Mouse (Mus musculus): ENCODE results near the gene Irx1. TPM values are rescaled to one million over a fixed set of nuclear protein-coding genes. Genes with fewer than 3 reads are reported as not detected.

Gene Irx1
- total and polyA plus RNA-seq, 3 experiments, result not detected

DNA sequence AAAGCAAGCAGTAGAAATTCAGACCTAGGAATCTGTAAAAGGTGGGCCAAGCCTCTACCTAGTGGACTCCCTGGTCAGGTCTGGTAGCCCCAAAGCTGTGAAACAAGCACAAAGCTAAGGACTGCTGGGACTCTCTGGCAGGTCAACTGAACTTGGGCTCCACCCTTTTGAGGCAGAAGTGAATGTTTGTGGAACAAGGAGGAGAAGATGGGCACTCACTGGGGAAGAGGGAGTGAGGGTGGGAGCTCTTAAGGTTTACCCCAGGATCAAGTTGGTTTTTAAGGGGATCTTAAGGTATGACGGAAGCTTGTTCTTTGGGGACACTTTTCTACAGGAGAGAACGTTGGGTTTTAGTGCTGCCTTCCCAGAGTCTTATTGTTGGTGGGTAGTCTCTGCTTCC, 3.1 kb upstream of the Irx1 start:
- H3K4me3 ChIP-seq (ENCODE audit: low read depth, low read length), result no peak overlapping the region
- no peak for TF ChIP-seq CTCF (IDR thresholded peaks at IDR 0.05; ENCODE audit: low read depth, low read length)
- no peaks in the 10 kb centered on the region for H3K36me3 ChIP-seq (replicated peaks)
- H3K9me3 ChIP-seq (replicated peaks), result peaks cover 64% of the 10 kb centered on the region
- H3K4me1 ChIP-seq (ENCODE audit: insufficient read depth, low read depth, low read length), result no peaks in the 10 kb centered on the region
- DNase-seq (ENCODE audit: low spot score) (no peak), ATAC-seq (ENCODE audit: extremely low read depth, insufficient number of reproducible peaks, low FRiP score, poor library complexity, severe bottlenecking) (no peak)
- H3K27me3 ChIP-seq (ENCODE audit: insufficient read depth, low read length), result no peaks in the 10 kb centered on the region

GRCm38 (mm10) chr13:71964366-71964765, 843 bp upstream of the Irx1 start:
- Histone ChIP-seq H3K9me3 (replicated peaks) (peaks cover 67% of the 10 kb centered on the region), H3K36me3 (replicated peaks) (no peaks in the 10 kb centered on the region), H3K4me1 (ENCODE audit: insufficient read depth, low read depth, low read length) (no peaks in the 10 kb centered on the region), H3K4me3 (ENCODE audit: low read depth, low read length) (no peak overlapping the region), H3K27me3 (ENCODE audit: insufficient read depth, low read length) (no peaks in the 10 kb centered on the region)
- ATAC-seq (ENCODE audit: extremely low read depth, insufficient number of reproducible peaks, low FRiP score, poor library complexity, severe bottlenecking), result no peak
- no peak for DNase-seq (ENCODE audit: low spot score)
- TF ChIP-seq CTCF (IDR thresholded peaks at IDR 0.05; ENCODE audit: low read depth, low read length) (no peak), GATA2 (IDR thresholded peaks at IDR 0.05; ENCODE audit: borderline replicate concordance, low read depth, low read length) (no peak), GATA1 (IDR thresholded peaks at IDR 0.05; ENCODE audit: borderline replicate concordance, low read length) (no peak), TAL1 (conservative IDR thresholded peaks at IDR 0.05; ENCODE audit: low read depth, low read length) (no peak), POLR2AphosphoS5 (IDR thresholded peaks at IDR 0.05; ENCODE audit: insufficient replicate concordance, low read depth, low read length) (no peak)

DNA sequence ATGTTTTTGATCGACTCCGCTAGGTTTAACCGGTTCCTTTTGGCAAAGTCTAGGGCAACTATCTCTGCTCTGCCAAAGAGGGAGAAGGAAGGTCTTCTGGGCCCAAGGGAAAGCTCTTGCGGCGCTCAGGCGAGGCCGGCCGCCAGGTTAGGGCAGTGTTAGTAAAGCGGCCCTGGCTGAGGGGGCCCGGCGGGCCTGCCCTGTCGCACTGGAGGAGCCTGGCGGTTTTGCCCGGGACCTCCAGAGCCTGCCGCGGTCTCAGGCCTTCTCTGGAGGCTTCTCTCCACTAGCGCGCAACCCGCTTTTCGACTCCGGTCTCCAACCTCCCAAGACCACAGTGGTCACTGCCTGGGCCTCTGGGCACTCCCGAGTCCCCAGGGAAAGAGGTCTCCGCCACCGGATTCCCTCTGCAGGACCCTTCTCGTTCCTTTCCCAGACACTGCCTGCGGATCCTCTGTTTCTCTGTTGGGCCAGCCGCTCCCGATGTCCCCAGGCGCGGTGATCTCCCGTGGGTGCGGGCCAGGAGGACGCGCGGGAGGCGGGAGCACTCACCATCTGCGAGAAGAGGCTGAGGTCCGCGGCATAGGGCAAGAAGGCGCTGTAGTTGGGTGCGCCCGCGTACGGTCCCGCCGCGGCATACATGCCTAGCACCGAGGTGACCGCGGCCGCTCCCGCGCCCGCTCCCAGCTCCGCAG, 715 bp downstream of the Irx1 start:
- H3K36me3 ChIP-seq (replicated peaks), result no peaks in the 10 kb centered on the region
- peaks cover 77% of the 10 kb centered on the region for H3K9me3 ChIP-seq (replicated peaks)
- H3K4me3 ChIP-seq (ENCODE audit: low read depth, low read length), result no peak overlapping the region; the same call in 1 of the 2 replicates
- H3K27me3 ChIP-seq (ENCODE audit: insufficient read depth, low read length), result no peaks in the 10 kb centered on the region
- no peak for ATAC-seq (ENCODE audit: extremely low read depth, insufficient number of reproducible peaks, low FRiP score, poor library complexity, severe bottlenecking)
- no peaks in the 10 kb centered on the region for H3K4me1 ChIP-seq (ENCODE audit: insufficient read depth, low read depth, low read length)
- DNase-seq (ENCODE audit: low spot score), result no peak
- no peak for TF ChIP-seq GATA2 (IDR thresholded peaks at IDR 0.05; ENCODE audit: borderline replicate concordance, low read depth, low read length)
- no peak for TF ChIP-seq POLR2AphosphoS5 (IDR thresholded peaks at IDR 0.05; ENCODE audit: insufficient replicate concordance, low read depth, low read length)
- no peak for TF ChIP-seq TAL1 (conservative IDR thresholded peaks at IDR 0.05; ENCODE audit: low read depth, low read length)
- no peak for TF ChIP-seq CTCF (IDR thresholded peaks at IDR 0.05; ENCODE audit: low read depth, low read length)
- no peak for TF ChIP-seq GATA1 (IDR thresholded peaks at IDR 0.05; ENCODE audit: borderline replicate concordance, low read length)

- no peak for DNase-seq (ENCODE audit: low spot score)
- Histone ChIP-seq H3K36me3 (replicated peaks) (no peaks in the 10 kb centered on the region), H3K4me3 (ENCODE audit: low read depth, low read length) (no peak overlapping the region), H3K9me3 (replicated peaks) (peaks cover 75% of the 10 kb centered on the region), H3K27me3 (ENCODE audit: insufficient read depth, low read length) (no peaks in the 10 kb centered on the region), H3K4me1 (ENCODE audit: insufficient read depth, low read depth, low read length) (no peaks in the 10 kb centered on the region)
- no peak for ATAC-seq (ENCODE audit: extremely low read depth, insufficient number of reproducible peaks, low FRiP score, poor library complexity, severe bottlenecking)
- TF ChIP-seq GATA1 (IDR thresholded peaks at IDR 0.05; ENCODE audit: borderline replicate concordance, low read length), result no peak
- TF ChIP-seq TAL1 (conservative IDR thresholded peaks at IDR 0.05; ENCODE audit: low read depth, low read length), result no peak
- TF ChIP-seq GATA2 (IDR thresholded peaks at IDR 0.05; ENCODE audit: borderline replicate concordance, low read depth, low read length), result no peak
- TF ChIP-seq POLR2AphosphoS5 (IDR thresholded peaks at IDR 0.05; ENCODE audit: insufficient replicate concordance, low read depth, low read length), result no peak
- TF ChIP-seq CTCF (IDR thresholded peaks at IDR 0.05; ENCODE audit: low read depth, low read length), result no peak
These were observed 1.4 kb downstream of the Irx1 start for GRCm38 (mm10) chr13:71961891-71962660.

DNA sequence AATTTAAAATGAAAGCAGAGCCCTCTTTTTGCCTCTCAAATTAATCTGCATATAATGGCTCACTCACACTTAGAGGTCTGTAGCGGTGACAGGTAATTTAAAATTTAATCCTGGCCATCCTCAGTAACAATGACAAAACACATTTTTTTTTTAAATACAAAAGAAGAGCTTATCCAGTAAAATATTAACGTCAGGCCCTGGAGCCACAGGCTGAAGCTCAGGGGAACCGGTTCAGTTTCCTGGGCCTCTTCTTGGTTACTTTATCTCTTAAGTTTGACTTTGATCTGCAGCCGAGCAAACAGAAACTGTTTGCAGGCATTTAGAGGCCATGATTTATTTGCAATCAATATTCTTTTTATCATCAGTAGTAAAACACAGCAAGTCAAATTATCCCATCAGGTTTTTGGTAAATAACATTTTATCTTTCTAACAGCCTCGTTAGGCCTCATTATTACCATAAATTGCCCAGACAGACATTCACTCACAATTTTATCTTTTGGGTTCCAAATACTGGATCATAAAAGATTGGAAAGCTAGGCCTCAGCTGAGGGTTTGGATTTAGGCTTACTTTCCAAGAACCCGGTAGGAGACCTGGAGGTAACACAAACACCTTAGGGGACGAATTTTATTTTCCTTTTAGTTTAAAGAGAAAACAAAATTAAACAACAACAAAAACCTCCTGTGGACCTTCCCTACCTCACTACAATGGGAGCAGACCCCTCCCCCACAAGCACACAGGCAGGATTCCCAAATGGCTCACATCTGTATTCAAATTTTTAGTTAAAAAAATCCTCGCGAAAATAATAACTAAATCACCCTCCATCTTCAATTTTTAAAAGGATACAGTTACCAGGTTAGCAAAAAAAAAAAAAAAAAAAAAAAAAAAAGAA, 2.4 kb downstream of the Irx1 start:
- DNase-seq (ENCODE audit: low spot score) (no peak), ATAC-seq (ENCODE audit: extremely low read depth, insufficient number of reproducible peaks, low FRiP score, poor library complexity, severe bottlenecking) (no peak)
- Histone ChIP-seq H3K4me1 (ENCODE audit: insufficient read depth, low read depth, low read length) (no peaks in the 10 kb centered on the region), H3K36me3 (replicated peaks) (no peaks in the 10 kb centered on the region), H3K27me3 (ENCODE audit: insufficient read depth, low read length) (no peaks in the 10 kb centered on the region), H3K4me3 (ENCODE audit: low read depth, low read length) (no peak overlapping the region), H3K9me3 (replicated peaks) (peaks cover 79% of the 10 kb centered on the region)
- no peak for TF ChIP-seq GATA1 (IDR thresholded peaks at IDR 0.05; ENCODE audit: borderline replicate concordance, low read length)
- TF ChIP-seq CTCF (IDR thresholded peaks at IDR 0.05; ENCODE audit: low read depth, low read length), result no peak
- TF ChIP-seq POLR2AphosphoS5 (IDR thresholded peaks at IDR 0.05; ENCODE audit: insufficient replicate concordance, low read depth, low read length), result no peak
- TF ChIP-seq GATA2 (IDR thresholded peaks at IDR 0.05; ENCODE audit: borderline replicate concordance, low read depth, low read length), result no peak
- TF ChIP-seq TAL1 (conservative IDR thresholded peaks at IDR 0.05; ENCODE audit: low read depth, low read length), result no peak

DNA sequence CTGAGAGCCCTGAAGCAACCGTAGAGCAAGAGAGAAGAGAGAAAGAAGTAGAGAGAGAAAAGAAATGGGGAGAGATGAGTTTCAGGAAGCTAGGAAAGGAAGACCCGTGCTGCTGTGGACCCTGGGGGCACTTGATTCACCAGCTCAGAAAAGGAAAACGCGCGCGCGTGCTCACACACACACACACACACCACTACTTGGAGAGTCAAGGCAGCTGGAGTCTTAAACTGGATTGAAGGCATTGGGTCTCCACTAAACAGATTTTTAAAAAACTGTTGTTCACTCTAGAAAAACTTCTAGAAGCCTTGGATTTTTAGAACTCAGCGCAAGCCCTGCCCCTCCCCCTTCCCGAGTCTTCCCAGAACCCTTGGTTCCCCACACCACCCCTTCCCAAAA, 3.2 kb downstream of the Irx1 start:
- Histone ChIP-seq H3K36me3 (replicated peaks) (no peaks in the 10 kb centered on the region), H3K4me1 (ENCODE audit: insufficient read depth, low read depth, low read length) (no peaks in the 10 kb centered on the region), H3K27me3 (ENCODE audit: insufficient read depth, low read length) (no peaks in the 10 kb centered on the region), H3K9me3 (replicated peaks) (peaks cover 80% of the 10 kb centered on the region), H3K4me3 (ENCODE audit: low read depth, low read length) (no peak overlapping the region)
- no peak for TF ChIP-seq POLR2AphosphoS5 (IDR thresholded peaks at IDR 0.05; ENCODE audit: insufficient replicate concordance, low read depth, low read length)
- DNase-seq (ENCODE audit: low spot score) (no peak), ATAC-seq (ENCODE audit: extremely low read depth, insufficient number of reproducible peaks, low FRiP score, poor library complexity, severe bottlenecking) (no peak)
